Mouse (Mus musculus): ENCODE data around the gene Adm. TPM values are rescaled to one million over a fixed set of nuclear protein-coding genes. Genes with fewer than 3 reads are reported as not detected.
A peak's percentile ranks its signal among the peaks of the same experiment; 100 is the strongest.

The Adm gene
- polyA plus RNA-seq, 1 experiment from 2014 or later: 3.8 TPM

GRCm38 (mm10) chr7:110613381-110614132, 13.9 kb upstream of the Adm start:
- Histone ChIP-seq H3K27me3 (replicated peaks; ENCODE audit: control insufficient read depth, insufficient read depth, low read length) (0 out of 2 replicates have a peak, but pooled peaks cover 6% of the 10 kb centered on the region), H3K4me2 (ENCODE audit: low read length) (peak overlapping the region; percentile 87), H3K9ac (replicated peaks; ENCODE audit: low read depth, low read length) (peak overlapping the region; percentile 95), H3K9me3 (ENCODE audit: control insufficient read depth, low read length) (no peaks in the 10 kb centered on the region), H3K4me3 (replicated peaks; ENCODE audit: low read length) (peak overlapping the region; percentile 88), H3K4me1 (replicated peaks; ENCODE audit: control insufficient read depth, insufficient read depth, low read length) (peaks cover 17% of the 10 kb centered on the region), H3K27ac (ENCODE audit: low read length) (peak overlapping the region; percentile 98), H3K36me3 (ENCODE audit: control insufficient read depth, insufficient read depth) (no peaks in the 10 kb centered on the region)
- 2% methylated on average over 17 of the region's 17 CpGs for WGBS
- ATAC-seq: peak; percentile 7

GRCm38 (mm10) chr7:110614133-110615063, 13.1 kb upstream of the Adm start, which contains the start of gene Sbf2:
TSS of gene Sbf2 (minus strand) at chr7:110614922.
- Histone ChIP-seq H3K4me2 (ENCODE audit: low read length) (peak within 1 kb of the TSS; percentile 87), H3K4me1 (replicated peaks; ENCODE audit: control insufficient read depth, insufficient read depth, low read length) (peaks cover 17% of the 10 kb centered on the region), H3K4me3 (replicated peaks; ENCODE audit: low read length) (peak within 1 kb of the TSS; percentile 88), H3K9ac (replicated peaks; ENCODE audit: low read depth, low read length) (peak within 1 kb of the TSS; percentile 95), H3K27ac (ENCODE audit: low read length) (peak within 1 kb of the TSS; percentile 98), H3K36me3 (ENCODE audit: control insufficient read depth, insufficient read depth) (no peaks in the 10 kb centered on the region), H3K9me3 (ENCODE audit: control insufficient read depth, low read length) (no peaks in the 10 kb centered on the region), H3K27me3 (replicated peaks; ENCODE audit: control insufficient read depth, insufficient read depth, low read length) (0 out of 2 replicates have a peak, but pooled peaks cover 6% of the 10 kb centered on the region)
- 0% methylated on average over 81 of the region's 127 CpGs for WGBS
- peak; percentile 90 for ATAC-seq

- H3K9me3 ChIP-seq (ENCODE audit: control insufficient read depth, low read length): no peaks in the 10 kb centered on the region
- ATAC-seq: peak; percentile 23
- H3K4me1 ChIP-seq (replicated peaks; ENCODE audit: control insufficient read depth, insufficient read depth, low read length): peaks cover 17% of the 10 kb centered on the region
- H3K4me2 ChIP-seq (ENCODE audit: low read length): peak overlapping the region; percentile 87
- H3K9ac ChIP-seq (replicated peaks; ENCODE audit: low read depth, low read length): peak overlapping the region; percentile 95
- WGBS: under 1% methylated on average over 20 of the region's 20 CpGs
- peak overlapping the region; percentile 88 for H3K4me3 ChIP-seq (replicated peaks; ENCODE audit: low read length)
- peak overlapping the region; percentile 98 for H3K27ac ChIP-seq (ENCODE audit: low read length)
- 0 out of 2 replicates have a peak, but pooled peaks cover 6% of the 10 kb centered on the region for H3K27me3 ChIP-seq (replicated peaks; ENCODE audit: control insufficient read depth, insufficient read depth, low read length)
- H3K36me3 ChIP-seq (ENCODE audit: control insufficient read depth, insufficient read depth): no peaks in the 10 kb centered on the region
Observed at GRCm38 (mm10) chr7:110615151-110615631, 12.3 kb upstream of the Adm start.

GRCm38 (mm10) chr7:110615792-110616191, 11.7 kb upstream of the Adm start:
- no peak overlapping the region for H3K4me3 ChIP-seq (replicated peaks; ENCODE audit: low read length)
- 0 out of 2 replicates have a peak, but pooled peaks cover 6% of the 10 kb centered on the region for H3K27me3 ChIP-seq (replicated peaks; ENCODE audit: control insufficient read depth, insufficient read depth, low read length)
- H3K4me2 ChIP-seq (ENCODE audit: low read length): peak overlapping the region; percentile 87
- 19% methylated on average over 11 of the region's 11 CpGs for WGBS
- no peak overlapping the region for H3K27ac ChIP-seq (ENCODE audit: low read length)
- no peaks in the 10 kb centered on the region for H3K9me3 ChIP-seq (ENCODE audit: control insufficient read depth, low read length)
- H3K4me1 ChIP-seq (replicated peaks; ENCODE audit: control insufficient read depth, insufficient read depth, low read length): peaks cover 17% of the 10 kb centered on the region
- H3K36me3 ChIP-seq (ENCODE audit: control insufficient read depth, insufficient read depth): no peaks in the 10 kb centered on the region
- no peak overlapping the region for H3K9ac ChIP-seq (replicated peaks; ENCODE audit: low read depth, low read length)
- no peak for ATAC-seq

DNA sequence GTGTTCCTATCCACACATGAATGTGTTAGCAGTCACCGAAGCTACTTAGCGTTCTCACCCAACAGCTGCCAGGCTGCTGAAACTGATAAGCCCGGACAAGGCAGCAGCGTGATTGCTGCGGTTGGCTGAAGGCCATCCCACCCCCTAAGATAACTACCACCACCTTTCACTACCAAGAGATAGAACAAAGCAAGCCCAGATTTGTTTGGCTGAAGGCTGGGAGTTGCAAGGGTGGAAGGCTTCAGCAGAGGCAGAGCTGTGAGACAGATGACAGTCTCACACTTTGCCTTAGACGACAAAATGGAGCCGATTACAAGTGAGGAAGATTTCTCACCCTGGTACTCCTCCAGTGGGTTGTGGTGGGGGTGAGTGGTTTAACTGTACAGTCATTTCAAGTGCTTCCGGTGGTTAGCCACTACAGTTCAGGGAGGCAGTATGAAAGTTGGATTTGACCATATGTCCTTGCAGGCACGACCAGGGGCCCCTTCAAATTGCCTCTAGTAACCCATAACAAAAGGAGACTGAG, 8.3 kb upstream of the Adm start:
- 0 out of 2 replicates have a peak, but pooled peaks cover 6% of the 10 kb centered on the region for H3K27me3 ChIP-seq (replicated peaks; ENCODE audit: control insufficient read depth, insufficient read depth, low read length)
- no peaks in the 10 kb centered on the region for H3K36me3 ChIP-seq (ENCODE audit: control insufficient read depth, insufficient read depth)
- no peak overlapping the region for H3K4me2 ChIP-seq (ENCODE audit: low read length)
- 41% methylated on average over 9 of the region's 9 CpGs for WGBS
- no peak for ATAC-seq
- H3K9me3 ChIP-seq (ENCODE audit: control insufficient read depth, low read length): no peaks in the 10 kb centered on the region
- H3K9ac ChIP-seq (replicated peaks; ENCODE audit: low read depth, low read length): no peak overlapping the region
- peaks cover 7% of the 10 kb centered on the region for H3K4me1 ChIP-seq (replicated peaks; ENCODE audit: control insufficient read depth, insufficient read depth, low read length)
- H3K4me3 ChIP-seq (replicated peaks; ENCODE audit: low read length): no peak overlapping the region
- no peak overlapping the region for H3K27ac ChIP-seq (ENCODE audit: low read length)

GRCm38 (mm10) chr7:110624067-110624466, 3.4 kb upstream of the Adm start:
- H3K27ac ChIP-seq (ENCODE audit: low read length): no peak overlapping the region
- H3K27me3 ChIP-seq (replicated peaks; ENCODE audit: control insufficient read depth, insufficient read depth, low read length): peaks cover 32% of the 10 kb centered on the region
- no peaks in the 10 kb centered on the region for H3K36me3 ChIP-seq (ENCODE audit: control insufficient read depth, insufficient read depth)
- no peak for ATAC-seq
- H3K4me2 ChIP-seq (ENCODE audit: low read length): no peak overlapping the region
- no peak overlapping the region for H3K4me3 ChIP-seq (replicated peaks; ENCODE audit: low read length)
- H3K9me3 ChIP-seq (ENCODE audit: control insufficient read depth, low read length): no peaks in the 10 kb centered on the region
- WGBS: 52% methylated on average over 2 of the region's 2 CpGs
- H3K4me1 ChIP-seq (replicated peaks; ENCODE audit: control insufficient read depth, insufficient read depth, low read length): peaks cover 22% of the 10 kb centered on the region
- no peak overlapping the region for H3K9ac ChIP-seq (replicated peaks; ENCODE audit: low read depth, low read length)

DNA sequence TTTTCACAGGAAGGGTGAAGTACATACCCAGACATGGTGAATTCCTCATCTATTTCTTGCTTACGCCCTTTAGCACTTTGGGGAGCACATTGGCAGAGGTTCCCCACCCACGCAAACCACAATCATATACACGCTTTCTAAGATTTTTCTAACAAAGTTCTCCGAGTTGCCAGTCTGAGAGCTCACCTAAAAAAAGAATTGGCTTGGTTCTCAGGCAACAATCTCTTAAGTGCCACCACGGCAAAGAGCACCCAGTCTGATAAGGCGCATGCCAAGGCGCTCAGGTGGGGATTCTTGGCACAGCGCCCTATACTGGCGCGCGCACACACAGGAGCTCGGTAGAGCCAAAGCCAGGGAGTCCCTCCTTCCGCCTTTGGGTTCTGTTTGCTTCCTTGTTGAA, 2.5 kb upstream of the Adm start:
- Histone ChIP-seq H3K4me1 (replicated peaks; ENCODE audit: control insufficient read depth, insufficient read depth, low read length) (peaks cover 29% of the 10 kb centered on the region), H3K36me3 (ENCODE audit: control insufficient read depth, insufficient read depth) (no peaks in the 10 kb centered on the region), H3K9me3 (ENCODE audit: control insufficient read depth, low read length) (no peaks in the 10 kb centered on the region), H3K9ac (replicated peaks; ENCODE audit: low read depth, low read length) (no peak overlapping the region), H3K4me3 (replicated peaks; ENCODE audit: low read length) (no peak overlapping the region), H3K27me3 (replicated peaks; ENCODE audit: control insufficient read depth, insufficient read depth, low read length) (peaks cover 38% of the 10 kb centered on the region), H3K4me2 (ENCODE audit: low read length) (no peak overlapping the region), H3K27ac (ENCODE audit: low read length) (no peak overlapping the region)
- 76% methylated on average over 13 of the region's 13 CpGs for WGBS
- no peak for ATAC-seq

- Histone ChIP-seq H3K27ac (ENCODE audit: low read length) (no peak overlapping the region), H3K27me3 (replicated peaks; ENCODE audit: control insufficient read depth, insufficient read depth, low read length) (peaks cover 39% of the 10 kb centered on the region), H3K4me3 (replicated peaks; ENCODE audit: low read length) (no peak overlapping the region), H3K4me2 (ENCODE audit: low read length) (no peak overlapping the region), H3K4me1 (replicated peaks; ENCODE audit: control insufficient read depth, insufficient read depth, low read length) (peaks cover 34% of the 10 kb centered on the region), H3K9me3 (ENCODE audit: control insufficient read depth, low read length) (no peaks in the 10 kb centered on the region), H3K36me3 (ENCODE audit: control insufficient read depth, insufficient read depth) (no peaks in the 10 kb centered on the region), H3K9ac (replicated peaks; ENCODE audit: low read depth, low read length) (no peak overlapping the region)
- ATAC-seq: no peak
- 60% methylated on average over 10 of the region's 10 CpGs for WGBS
Observed at GRCm38 (mm10) chr7:110625489-110625888, 2.0 kb upstream of the Adm start.
